Mouse (Mus musculus) spleen, adult 10 weeks (tissue): ENCODE measurements around the gene Kansl3. TPM values are rescaled to one million over a fixed set of nuclear protein-coding genes. Genes with fewer than 3 reads are reported as not detected.

Source experiments
- polyA plus RNA-seq: library from polyadenylated mRNA; stranded (reverse); fragments of 350-450 nt; fragmentation: Illumina TruSeq; extraction: RNeasy Lipid Tissue Mini Kit (QIAGEN cat#74804); gene quantifications from one replicate; pipeline ENCODE4 v1.2.3, GENCODE M21; 2015; ENCODE audit warnings: low replicate concordance; ENCODE audit not compliant: insufficient read depth

The Kansl3 gene
- 39.1 TPM for polyA plus RNA-seq

DNA sequence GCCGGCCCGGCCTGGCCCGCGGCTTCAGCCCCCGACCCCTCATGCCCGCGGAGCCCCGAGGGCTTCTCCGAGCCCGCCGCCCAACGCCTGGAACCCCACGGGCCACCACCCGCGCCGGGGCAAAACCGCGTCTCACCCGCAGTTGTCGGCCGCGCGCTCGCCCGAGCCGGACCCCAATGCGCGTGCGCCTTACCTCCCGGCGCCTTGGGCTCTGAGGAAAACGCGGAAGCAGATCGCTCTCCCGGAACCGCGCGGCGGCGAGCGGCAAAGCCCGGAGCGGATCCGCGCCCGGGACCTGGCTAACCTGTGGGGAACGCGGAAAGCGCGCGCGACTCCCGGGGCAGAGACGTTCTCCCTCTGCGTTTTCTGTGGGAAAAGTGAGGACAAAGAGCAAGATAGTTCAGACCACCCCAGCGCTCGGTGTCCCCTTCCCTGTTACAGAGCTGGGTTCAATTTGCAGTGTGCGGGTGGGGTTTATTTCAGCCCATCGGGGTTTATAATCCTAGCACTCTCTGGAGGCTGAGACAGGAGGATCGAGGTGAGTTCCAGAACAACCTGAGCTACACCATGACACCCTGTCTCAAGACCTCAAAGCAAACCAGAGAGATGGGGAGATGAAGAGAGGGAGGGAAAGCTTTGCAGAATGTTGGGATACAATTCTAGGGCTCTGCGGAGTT, at the start of gene Kansl3:
Kansl3 (minus strand) TSS at position 213 of the 677 bp plus-strand sequence.

DNA sequence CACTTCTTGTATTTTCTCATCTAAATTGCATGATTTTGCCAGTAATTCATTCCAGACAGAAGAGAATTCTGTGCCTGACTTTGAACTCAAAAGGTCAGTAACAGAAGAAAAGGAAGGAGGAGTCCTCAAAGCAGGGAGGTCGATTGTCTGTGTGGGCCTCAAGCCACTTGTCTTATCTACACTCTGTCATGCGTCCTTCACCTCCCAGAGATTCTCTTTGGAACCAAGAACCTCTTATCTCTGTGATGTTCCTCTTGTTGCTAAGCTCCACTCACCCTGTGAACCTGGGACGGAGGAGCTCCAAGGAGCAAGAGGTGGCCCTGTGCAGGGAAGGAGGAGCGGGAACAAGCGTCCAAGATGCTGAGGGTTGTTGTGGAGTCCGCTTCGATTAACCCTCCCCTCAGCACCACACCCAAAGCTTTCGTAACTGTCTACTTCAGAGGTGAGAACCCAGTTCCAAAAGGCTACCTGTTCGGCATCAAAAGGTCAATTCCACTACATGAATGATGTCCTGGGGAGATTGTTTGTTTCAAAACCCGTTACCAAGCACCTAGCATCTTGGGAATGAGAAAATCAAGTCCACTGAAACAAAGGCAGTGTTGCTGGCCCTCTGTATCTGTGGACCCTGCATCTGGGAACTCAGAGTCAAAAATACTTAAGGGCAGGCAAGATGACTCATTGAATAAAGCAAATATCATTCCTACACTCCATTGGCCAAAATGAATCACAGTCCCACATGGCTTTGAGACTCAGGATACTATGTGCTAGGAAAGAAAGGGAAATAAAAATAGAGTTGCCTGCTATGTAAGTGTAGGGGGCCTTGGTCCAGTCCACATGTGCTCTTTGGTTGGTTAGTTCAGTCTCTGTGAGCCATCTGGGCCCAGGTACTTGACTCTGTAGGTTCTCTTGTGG, 3.2 kb upstream of the Kansl3 start, which contains the start of gene Fer1l5:
Fer1l5 (plus strand) TSS at position 358 of the 912 bp plus-strand sequence.

DNA sequence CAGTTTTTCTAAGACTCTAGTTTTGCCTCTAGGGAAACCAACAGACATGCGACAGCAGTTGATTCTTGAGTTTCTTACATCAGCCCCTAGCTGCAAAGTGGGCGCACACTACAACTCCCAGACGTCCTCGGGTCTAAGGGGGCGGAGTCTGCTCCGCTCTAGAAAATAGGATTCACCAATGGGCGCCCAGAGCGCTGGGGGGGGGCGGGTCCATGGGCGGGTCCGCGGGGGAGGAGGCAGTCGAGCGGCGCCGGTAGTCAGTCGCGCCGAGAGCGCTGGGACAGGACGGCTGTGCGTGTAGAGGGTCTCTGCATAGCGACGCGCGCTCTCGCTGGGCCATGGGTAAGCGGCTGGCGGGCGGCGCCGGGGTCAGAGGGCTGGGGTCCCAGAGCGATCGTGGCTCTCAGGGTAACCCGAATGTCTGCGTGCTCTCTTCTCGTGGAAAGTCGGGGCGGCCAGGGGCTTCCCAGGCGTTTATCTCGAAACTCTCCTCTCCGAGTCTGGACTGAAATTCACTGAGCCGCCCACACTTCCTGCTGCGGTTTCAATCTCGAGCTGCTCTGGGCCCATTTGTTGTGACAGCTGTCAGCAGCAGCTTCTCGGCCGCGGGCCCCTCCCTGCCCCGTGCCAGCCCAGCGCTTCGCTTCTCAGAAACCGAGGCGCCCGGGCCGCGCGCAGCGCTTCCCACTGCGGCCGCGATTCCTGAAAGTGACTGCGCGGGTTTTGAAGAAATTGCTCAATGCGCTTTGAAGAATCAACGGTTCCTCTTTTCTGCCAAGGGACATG, 61.3 kb downstream of the Kansl3 start, which contains the start of gene Arid5a:
Arid5a (plus strand) TSS at position 239 of the 786 bp plus-strand sequence.

Other genes starting within 250 kb of the Kansl3 start
- 62.9 TPM for gene Uggt1, start 124.5 kb downstream of the Kansl3 start, polyA plus RNA-seq
- gene Neurl3, start 94.5 kb downstream of the Kansl3 start, polyA plus RNA-seq = 166 TPM
- 18.2 TPM for gene Arid5a, start 61.4 kb downstream of the Kansl3 start, polyA plus RNA-seq
- not detected for gene Fer1l5, start 3.1 kb upstream of the Kansl3 start, polyA plus RNA-seq
- 30.2 TPM for gene Lman2l, start 76.1 kb upstream of the Kansl3 start, polyA plus RNA-seq
- 5.4 TPM for gene Cnnm4, start 102.4 kb upstream of the Kansl3 start, polyA plus RNA-seq
- gene Cnnm3, start 142.7 kb upstream of the Kansl3 start, polyA plus RNA-seq = 9.5 TPM
- gene Ankrd23, start 167.7 kb upstream of the Kansl3 start, polyA plus RNA-seq = 18.8 TPM
- 0.57 TPM for gene Gm42417, start 170.2 kb upstream of the Kansl3 start, polyA plus RNA-seq
- 9.2 TPM for gene Ankrd39, start 178.3 kb upstream of the Kansl3 start, polyA plus RNA-seq
- gene Sema4c, start 189.2 kb upstream of the Kansl3 start, polyA plus RNA-seq = 7.5 TPM